Mouse (Mus musculus): ENCODE measurements around the gene Rnf150. TPM values are rescaled to one million over a fixed set of nuclear protein-coding genes. Genes with fewer than 3 reads are reported as not detected.

The Rnf150 gene
- polyA plus RNA-seq, 1 experiment from 2014 or later = 0.17 TPM

DNA sequence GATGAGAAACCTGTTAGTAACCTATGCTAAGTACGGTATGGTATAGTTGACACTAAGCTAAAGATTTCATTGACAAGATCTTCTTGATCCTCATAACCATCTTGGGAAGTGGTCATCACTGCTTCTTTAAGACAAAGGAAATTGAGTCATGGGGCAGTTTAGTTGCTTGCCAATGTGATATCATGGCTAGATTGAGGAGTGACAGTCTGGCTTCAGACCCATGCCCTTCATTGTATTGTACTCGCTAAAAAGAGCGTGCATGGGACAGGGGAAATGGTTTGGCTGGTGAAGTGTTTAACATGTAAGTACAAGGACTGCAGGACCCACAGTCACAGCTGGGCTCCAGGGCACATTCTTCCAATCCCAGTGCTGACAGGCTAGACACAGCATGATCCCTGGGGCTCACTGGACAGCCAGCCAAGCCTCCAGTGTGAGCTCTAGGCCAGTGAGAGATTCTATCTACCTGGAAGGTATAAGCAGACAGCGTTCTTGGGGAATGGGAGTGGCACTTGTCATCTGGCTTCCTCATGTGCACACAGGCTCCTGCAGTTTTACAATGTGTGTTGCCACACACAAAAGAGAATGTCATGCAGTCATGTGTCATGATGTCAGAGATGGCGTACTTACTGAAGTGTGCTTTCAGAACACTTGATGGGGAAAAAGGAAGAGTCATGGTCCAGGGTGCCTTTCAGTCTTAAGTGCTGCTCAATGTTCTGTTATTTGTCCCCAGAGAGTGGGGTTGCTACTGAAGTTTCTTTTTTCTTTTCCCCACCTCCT, 54.6 kb downstream of the Rnf150 start:
- H3K9ac ChIP-seq = no peak overlapping the region
- no peaks in the 10 kb centered on the region for H3K27me3 ChIP-seq (replicated peaks)
- no peak for ATAC-seq
- H3K9me3 ChIP-seq (replicated peaks) = no peaks in the 10 kb centered on the region
- no peak overlapping the region for H3K27ac ChIP-seq
- H3K4me1 ChIP-seq = peaks cover 11% of the 10 kb centered on the region; the same call in 1 of the 2 replicates
- H3K4me2 ChIP-seq = no peak overlapping the region
- WGBS (ENCODE audit: insufficient replicate concordance) = 40% methylated on average over 5 of the region's 5 CpGs
- H3K4me3 ChIP-seq = no peak overlapping the region
- H3K36me3 ChIP-seq = no peaks in the 10 kb centered on the region

DNA sequence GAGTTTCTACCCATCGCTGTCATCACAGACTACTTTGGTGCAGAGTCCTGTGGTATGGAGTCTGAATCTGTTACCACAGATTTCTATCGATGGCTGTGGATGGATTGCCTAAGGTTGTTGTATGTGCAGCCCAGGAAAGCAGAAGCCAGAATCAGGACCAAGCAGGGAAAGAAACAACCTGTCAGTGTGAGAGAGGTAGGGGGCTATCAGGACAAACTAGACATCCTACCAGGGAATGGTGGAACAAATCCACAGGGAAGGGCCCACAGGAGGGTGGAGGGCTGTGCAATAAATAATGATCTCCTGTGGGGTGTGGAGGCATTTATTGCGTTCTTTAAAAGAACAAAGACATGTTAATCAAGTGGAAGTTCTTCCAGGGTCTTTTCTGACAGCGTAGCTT, 56.5 kb downstream of the Rnf150 start:
- Histone ChIP-seq H3K9me3 (replicated peaks) (no peaks in the 10 kb centered on the region), H3K4me3 (no peak overlapping the region)
- ATAC-seq = no peak

DNA sequence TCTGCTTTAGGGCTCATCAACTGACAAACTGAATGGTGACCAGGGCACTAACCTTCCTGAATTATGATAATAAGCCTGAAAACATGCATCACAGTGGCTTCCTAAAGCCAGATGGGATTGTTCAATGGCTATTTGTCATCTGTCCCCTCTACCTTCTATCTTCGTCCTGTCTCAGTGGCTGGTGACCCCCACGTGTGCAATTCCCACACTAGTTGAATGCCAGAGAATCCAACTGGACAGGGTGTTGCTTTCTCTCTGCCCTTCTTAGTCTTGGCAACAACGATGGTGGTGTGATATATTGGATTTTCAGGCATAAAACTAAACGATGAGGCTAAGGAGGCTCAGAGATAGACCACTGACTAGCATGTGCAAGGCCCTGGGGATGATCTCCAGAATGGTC, 57.0 kb downstream of the Rnf150 start:
- H3K36me3 ChIP-seq = no peaks in the 10 kb centered on the region
- H3K4me1 ChIP-seq = peaks cover 11% of the 10 kb centered on the region; the same call in 1 of the 2 replicates
- no peaks in the 10 kb centered on the region for H3K27me3 ChIP-seq (replicated peaks)
- no peaks in the 10 kb centered on the region for H3K9me3 ChIP-seq (replicated peaks)
- ATAC-seq = no peak
- no peak overlapping the region for H3K9ac ChIP-seq
- no peak overlapping the region for H3K4me3 ChIP-seq
- 64% methylated on average over 4 of the region's 4 CpGs for WGBS (ENCODE audit: insufficient replicate concordance)
- no peak overlapping the region for H3K27ac ChIP-seq
- no peak overlapping the region for H3K4me2 ChIP-seq

More for the DNA sequence above, 56.5 kb downstream of the Rnf150 start:
- Histone ChIP-seq H3K36me3 (no peaks in the 10 kb centered on the region), H3K27me3 (replicated peaks) (no peaks in the 10 kb centered on the region), H3K4me2 (no peak overlapping the region), H3K27ac (no peak overlapping the region), H3K9ac (no peak overlapping the region), H3K4me1 (peaks cover 11% of the 10 kb centered on the region; the same call in 1 of the 2 replicates)
- 73% methylated on average over 4 of the region's 4 CpGs for WGBS (ENCODE audit: insufficient replicate concordance)

DNA sequence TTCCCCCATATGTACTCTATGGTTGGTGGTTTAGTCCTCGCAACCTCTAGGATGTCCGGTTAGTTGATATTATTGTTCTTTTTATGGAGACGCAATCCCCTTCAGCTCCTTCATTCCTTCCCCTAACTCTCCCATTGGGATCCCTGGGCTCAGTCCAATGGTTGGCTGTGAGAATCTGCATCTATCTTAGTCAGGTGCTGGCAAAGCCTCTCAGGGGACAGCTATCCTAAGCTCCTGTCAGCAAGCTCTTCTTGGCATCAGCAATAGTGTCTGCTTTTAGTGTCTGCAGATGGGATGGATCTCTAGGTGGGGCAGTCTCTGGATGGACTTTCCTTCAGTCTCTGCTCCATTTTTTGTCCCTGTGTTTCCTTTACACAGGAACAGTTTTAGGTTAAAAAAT, 62.1 kb downstream of the Rnf150 start:
- Histone ChIP-seq H3K27me3 (replicated peaks) (no peaks in the 10 kb centered on the region), H3K4me2 (no peak overlapping the region), H3K4me1 (no peaks in the 10 kb centered on the region), H3K9ac (no peak overlapping the region), H3K4me3 (no peak overlapping the region), H3K36me3 (no peaks in the 10 kb centered on the region), H3K9me3 (replicated peaks) (no peaks in the 10 kb centered on the region), H3K27ac (no peak overlapping the region)
- 86% methylated on average over 3 of the region's 3 CpGs for WGBS (ENCODE audit: insufficient replicate concordance)
- ATAC-seq = no peak

- ATAC-seq = no peak
- H3K4me1 ChIP-seq = no peaks in the 10 kb centered on the region
- 57% methylated on average over 5 of the region's 5 CpGs for WGBS (ENCODE audit: insufficient replicate concordance)
Observed at GRCm38 (mm10) chr8:82926518-82926917, 63.4 kb downstream of the Rnf150 start.

GRCm38 (mm10) chr8:82931554-82931953, 68.4 kb downstream of the Rnf150 start:
- 75% methylated on average over 7 of the region's 7 CpGs for WGBS (ENCODE audit: insufficient replicate concordance)
- ATAC-seq = no peak
- Histone ChIP-seq H3K9me3 (replicated peaks) (no peaks in the 10 kb centered on the region), H3K4me1 (no peaks in the 10 kb centered on the region), H3K27ac (no peak overlapping the region), H3K36me3 (no peaks in the 10 kb centered on the region), H3K9ac (no peak overlapping the region), H3K4me3 (no peak overlapping the region), H3K4me2 (no peak overlapping the region), H3K27me3 (replicated peaks) (no peaks in the 10 kb centered on the region)

More at GRCm38 (mm10) chr8:82926518-82926917, 63.4 kb downstream of the Rnf150 start:
- Histone ChIP-seq H3K27ac (no peak overlapping the region), H3K9me3 (replicated peaks) (no peaks in the 10 kb centered on the region), H3K27me3 (replicated peaks) (no peaks in the 10 kb centered on the region), H3K36me3 (no peaks in the 10 kb centered on the region), H3K4me2 (no peak overlapping the region), H3K4me3 (no peak overlapping the region), H3K9ac (no peak overlapping the region)

DNA sequence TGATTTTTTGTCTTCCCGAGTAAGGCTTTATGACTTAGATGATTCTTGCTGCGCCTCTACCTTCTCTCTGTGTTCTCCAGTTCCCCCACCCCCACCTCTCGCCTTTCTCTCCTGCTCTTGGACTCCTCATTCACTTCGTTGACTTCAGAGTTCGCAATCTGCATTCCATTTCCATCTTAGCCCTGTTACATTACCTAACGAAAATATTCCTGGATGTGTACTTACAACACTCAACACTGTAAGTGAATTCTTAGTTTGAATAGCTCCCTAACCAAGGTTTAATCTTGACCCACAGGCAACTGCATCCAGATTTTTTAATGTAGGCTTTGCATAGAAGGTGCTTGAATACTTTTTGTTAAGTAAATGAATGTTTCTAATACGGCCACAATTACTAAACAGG, 73.0 kb downstream of the Rnf150 start:
- H3K9me3 ChIP-seq (replicated peaks) = no peaks in the 10 kb centered on the region
- no peak overlapping the region for H3K4me3 ChIP-seq
- H3K9ac ChIP-seq = no peak overlapping the region
- H3K4me2 ChIP-seq = no peak overlapping the region
- H3K4me1 ChIP-seq = 0 out of 2 replicates have a peak, but pooled peaks cover 2% of the 10 kb centered on the region
- no peak for ATAC-seq
- no peaks in the 10 kb centered on the region for H3K27me3 ChIP-seq (replicated peaks)
- 57% methylated on average over 7 of the region's 7 CpGs for WGBS (ENCODE audit: insufficient replicate concordance)
- no peak overlapping the region for H3K27ac ChIP-seq
- H3K36me3 ChIP-seq = no peaks in the 10 kb centered on the region

DNA sequence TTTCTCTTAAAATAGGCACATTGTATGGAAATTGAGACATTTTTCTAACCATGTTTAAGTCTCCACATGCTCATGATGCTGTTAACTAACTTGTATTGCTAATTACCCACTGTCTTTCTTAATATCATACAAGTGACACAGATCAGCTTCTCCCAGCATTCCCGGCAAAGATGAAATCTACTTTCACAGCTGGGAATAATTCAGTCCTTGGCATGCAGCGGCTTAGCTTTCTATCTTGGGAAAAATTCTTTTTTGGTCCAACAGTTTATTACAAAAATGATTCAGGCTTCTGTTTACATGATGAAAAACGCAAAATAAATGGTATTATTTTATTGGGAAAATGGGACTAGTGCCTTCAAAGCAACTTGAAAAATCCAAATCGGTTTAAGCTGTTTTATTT, 73.7 kb downstream of the Rnf150 start:
- H3K4me3 ChIP-seq = no peak overlapping the region
- no peak overlapping the region for H3K27ac ChIP-seq
- H3K9ac ChIP-seq = no peak overlapping the region
- no peak overlapping the region for H3K4me2 ChIP-seq
- H3K4me1 ChIP-seq = 0 out of 2 replicates have a peak, but pooled peaks cover 2% of the 10 kb centered on the region
- no peak for ATAC-seq
- H3K36me3 ChIP-seq = no peaks in the 10 kb centered on the region
- 75% methylated on average over 4 of the region's 4 CpGs for WGBS (ENCODE audit: insufficient replicate concordance)
- H3K27me3 ChIP-seq (replicated peaks) = no peaks in the 10 kb centered on the region
- no peaks in the 10 kb centered on the region for H3K9me3 ChIP-seq (replicated peaks)

DNA sequence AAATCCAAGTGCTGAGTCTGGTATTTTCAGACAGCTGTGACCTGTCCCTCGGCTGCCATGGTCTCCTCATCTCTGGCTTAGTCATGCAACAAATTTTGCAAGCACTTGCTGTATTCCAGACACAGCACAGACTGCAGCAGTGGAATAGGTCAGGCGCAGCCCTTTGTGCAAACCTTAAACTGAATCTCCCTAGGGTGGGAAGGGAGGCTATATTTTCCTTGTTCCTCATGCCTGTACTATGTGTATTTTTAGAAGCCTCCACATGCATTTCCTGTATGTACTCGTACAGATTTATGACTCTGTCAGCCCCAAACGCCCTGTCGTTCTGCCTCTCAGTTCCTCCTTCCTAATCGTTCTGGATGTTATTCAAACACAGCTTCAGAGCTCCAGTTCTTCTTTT, 76.8 kb downstream of the Rnf150 start:
- Histone ChIP-seq H3K36me3 (no peaks in the 10 kb centered on the region), H3K4me3 (no peak overlapping the region), H3K9ac (no peak overlapping the region), H3K27me3 (replicated peaks) (no peaks in the 10 kb centered on the region), H3K4me1 (0 out of 2 replicates have a peak, but pooled peaks cover 2% of the 10 kb centered on the region), H3K4me2 (no peak overlapping the region), H3K9me3 (replicated peaks) (no peaks in the 10 kb centered on the region), H3K27ac (0 out of 2 replicates have a peak overlapping the region, but pooled peaks have one; percentile 11)
- 22% methylated on average over 6 of the region's 6 CpGs for WGBS (ENCODE audit: insufficient replicate concordance)
- no peak for ATAC-seq

DNA sequence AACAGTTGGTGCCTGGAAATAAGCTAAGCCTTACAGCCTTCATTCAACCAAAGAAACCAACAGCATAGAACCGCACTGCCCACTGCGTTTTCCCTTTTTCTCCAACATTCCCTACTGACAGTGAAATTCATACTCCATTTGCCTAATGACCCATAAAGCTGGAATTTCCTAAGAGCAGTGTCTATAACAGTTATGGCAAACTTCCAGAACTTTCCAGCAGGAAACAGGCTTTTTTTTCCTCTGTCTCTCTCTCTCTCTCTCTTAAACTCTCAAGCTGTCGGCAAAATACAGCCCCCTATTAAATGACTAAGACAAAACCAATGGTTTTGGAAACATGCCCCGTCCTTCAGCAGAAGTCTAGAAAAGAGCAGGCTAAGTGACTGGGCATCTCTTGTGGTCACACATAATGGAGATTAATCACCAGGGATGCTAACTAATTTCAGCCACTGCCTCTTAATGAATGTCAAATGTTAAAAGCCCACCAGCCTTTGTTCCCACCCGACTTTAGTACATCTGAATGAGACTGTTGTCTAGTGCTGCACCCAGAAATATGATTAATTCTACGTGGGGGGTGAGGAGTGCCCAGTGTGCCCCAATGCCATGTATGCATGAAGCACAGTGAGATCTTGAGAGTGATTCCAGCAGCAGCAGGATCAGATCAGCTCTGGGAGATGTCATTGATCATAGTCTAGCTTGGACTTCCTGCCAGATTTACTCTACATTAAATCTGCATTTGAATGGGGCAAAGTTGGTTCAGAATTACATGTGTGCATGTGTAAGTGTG, 80.3 kb downstream of the Rnf150 start:
- H3K4me2 ChIP-seq = no peak overlapping the region
- 57% methylated on average over 6 of the region's 6 CpGs for WGBS (ENCODE audit: insufficient replicate concordance)

GRCm38 (mm10) chr8:82945867-82946266, 82.7 kb downstream of the Rnf150 start:
- WGBS (ENCODE audit: insufficient replicate concordance) = 49% methylated on average over 3 of the region's 3 CpGs
- ATAC-seq = no peak

More for the DNA sequence above, 80.3 kb downstream of the Rnf150 start:
- 0 out of 2 replicates have a peak, but pooled peaks cover 2% of the 10 kb centered on the region for H3K4me1 ChIP-seq
- no peak for ATAC-seq
- H3K27ac ChIP-seq = no peak overlapping the region
- no peaks in the 10 kb centered on the region for H3K27me3 ChIP-seq (replicated peaks)
- H3K9ac ChIP-seq = no peak overlapping the region
- H3K9me3 ChIP-seq (replicated peaks) = no peaks in the 10 kb centered on the region
- no peaks in the 10 kb centered on the region for H3K36me3 ChIP-seq
- H3K4me3 ChIP-seq = no peak overlapping the region

DNA sequence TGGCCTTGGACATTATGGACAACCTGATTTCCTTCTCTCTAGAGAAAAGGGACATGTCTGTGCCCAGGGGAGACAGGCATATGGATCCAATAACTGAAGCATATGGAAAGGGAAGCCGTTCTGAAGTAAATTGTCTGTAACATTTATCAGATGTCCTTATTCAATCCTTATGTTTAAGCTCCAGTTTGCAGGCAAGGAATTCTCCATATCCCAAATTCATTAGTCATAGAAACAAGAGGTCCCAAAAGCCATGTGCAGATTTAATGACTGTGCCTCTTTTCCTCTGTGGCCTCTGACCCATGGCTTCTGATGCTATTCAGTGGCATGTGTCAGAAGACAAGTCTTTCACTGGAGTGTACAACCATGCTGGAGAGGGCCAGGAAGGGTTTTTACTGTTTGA, 83.5 kb downstream of the Rnf150 start:
- WGBS (ENCODE audit: insufficient replicate concordance) = 58% methylated on average over 1 of the region's 1 CpGs
- H3K4me1 ChIP-seq = no peaks in the 10 kb centered on the region
- no peak for ATAC-seq

More at GRCm38 (mm10) chr8:82945867-82946266, 82.7 kb downstream of the Rnf150 start:
- H3K36me3 ChIP-seq = no peaks in the 10 kb centered on the region
- H3K27me3 ChIP-seq (replicated peaks) = no peaks in the 10 kb centered on the region
- no peak overlapping the region for H3K4me3 ChIP-seq
- H3K4me2 ChIP-seq = no peak overlapping the region
- no peak overlapping the region for H3K9ac ChIP-seq
- H3K27ac ChIP-seq = no peak overlapping the region
- no peaks in the 10 kb centered on the region for H3K9me3 ChIP-seq (replicated peaks)
- H3K4me1 ChIP-seq = no peaks in the 10 kb centered on the region

More for the DNA sequence above, 83.5 kb downstream of the Rnf150 start:
- H3K4me2 ChIP-seq = no peak overlapping the region
- no peak overlapping the region for H3K4me3 ChIP-seq
- no peaks in the 10 kb centered on the region for H3K27me3 ChIP-seq (replicated peaks)
- no peak overlapping the region for H3K9ac ChIP-seq
- no peaks in the 10 kb centered on the region for H3K9me3 ChIP-seq (replicated peaks)
- H3K36me3 ChIP-seq = no peaks in the 10 kb centered on the region
- no peak overlapping the region for H3K27ac ChIP-seq

Measured in liver, embryonic 12.5 days (tissue).